ENCODE assay signal across 14 mouse cellular contexts in the genomic region with DNA sequence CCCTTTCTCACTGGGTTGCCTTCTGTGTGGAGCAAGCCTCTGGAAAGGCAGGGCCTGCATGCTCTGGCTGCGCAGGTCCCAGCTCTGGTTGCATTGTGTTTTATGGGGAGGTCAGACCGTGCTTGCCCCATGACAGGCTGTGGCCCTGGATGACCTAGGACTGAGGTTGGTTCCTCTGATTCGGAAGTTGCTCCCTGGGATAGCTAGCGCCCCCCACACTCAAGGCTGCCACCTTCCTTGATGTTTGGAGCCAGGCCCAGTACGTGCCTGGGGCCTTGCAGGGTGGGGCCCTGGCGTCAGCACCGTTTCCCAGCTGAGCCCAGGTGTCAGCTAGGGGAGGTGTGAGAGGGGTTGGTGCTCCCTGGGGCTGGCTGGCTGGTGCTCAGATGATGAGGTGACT. TPM values are rescaled to one million over a fixed set of nuclear protein-coding genes. Genes with fewer than 3 reads are reported as not detected.
DNase-seq lines count a peak whose midpoint lies in the region; ATAC-seq and TF ChIP-seq lines count a peak whose summit lies in the region.
"Had no signal": no experiment of that assay in that cellular context is flagged by ENCODE, and none has a peak within 500 bp of the region (broad histone marks: within the 10 kb centered on the region; RNA-seq: fewer than 3 reads in every experiment).

No protein-coding gene starts in this region.

- no peak overlapping the region for H3K4me3 ChIP-seq in heart, embryonic 10.5 days
- H3K4me3 ChIP-seq in lung, embryonic 14.5 days (ENCODE audit: low read depth, low read length): no peak overlapping the region
- H3K4me3 ChIP-seq in hindbrain, embryonic 15.5 days: no peak overlapping the region
- H3K4me3 ChIP-seq in midbrain, embryonic 15.5 days: no peak overlapping the region
- H3K4me3 ChIP-seq: myocyte had no signal

- peaks cover 83% of the 10 kb centered on the region for H3K4me1 ChIP-seq in heart, embryonic 10.5 days
- 0 out of 2 replicates have a peak, but pooled peaks cover 3% of the 10 kb centered on the region for H3K4me1 ChIP-seq in lung, embryonic 14.5 days (ENCODE audit: insufficient read depth)
- H3K4me1 ChIP-seq in hindbrain, embryonic 15.5 days (replicated peaks): peaks cover 56% of the 10 kb centered on the region
- peaks cover 57% of the 10 kb centered on the region for H3K4me1 ChIP-seq in midbrain, embryonic 15.5 days

- peak overlapping the region; percentile 33; the same call in 1 of the 2 replicates for H3K27ac ChIP-seq in heart, embryonic 10.5 days
- H3K27ac ChIP-seq in lung, embryonic 14.5 days (ENCODE audit: low read depth): no peak overlapping the region
- no peak overlapping the region for H3K27ac ChIP-seq in hindbrain, embryonic 15.5 days (replicated peaks)
- no peak overlapping the region for H3K27ac ChIP-seq in midbrain, embryonic 15.5 days

- 55% methylated on average over 7 of the region's 7 CpGs for WGBS in heart, embryonic 10.5 days
- WGBS in lung, embryonic 14.5 days: 46% methylated on average over 7 of the region's 7 CpGs
- 67% methylated on average over 7 of the region's 7 CpGs for WGBS in hindbrain, embryonic 15.5 days
- 68% methylated on average over 7 of the region's 7 CpGs for WGBS in midbrain, embryonic 15.5 days

- no peak for TF ChIP-seq CTCF in lung, embryonic 14.5 days (IDR thresholded peaks at IDR 0.05; ENCODE audit: low read depth)

- no peak overlapping the region for H3K9ac ChIP-seq in lung, embryonic 14.5 days
- H3K9ac ChIP-seq in hindbrain, embryonic 15.5 days: no peak overlapping the region
- no peak overlapping the region for H3K9ac ChIP-seq in midbrain, embryonic 15.5 days

- peaks cover 39% of the 10 kb centered on the region for H3K27me3 ChIP-seq in heart, embryonic 10.5 days (ENCODE audit: insufficient read depth, poor library complexity, severe bottlenecking)
- H3K27me3 ChIP-seq in lung, embryonic 14.5 days (ENCODE audit: insufficient read depth, low read length): peaks cover 20% of the 10 kb centered on the region
- H3K27me3 ChIP-seq in hindbrain, embryonic 15.5 days: peaks cover 28% of the 10 kb centered on the region
- H3K27me3 ChIP-seq in midbrain, embryonic 15.5 days (replicated peaks): 0 out of 2 replicates have a peak, but pooled peaks cover 4% of the 10 kb centered on the region

- no peak for ATAC-seq in lung, embryonic 14.5 days (ENCODE audit: insufficient read depth)
- no peak for ATAC-seq in hindbrain, embryonic 15.5 days (ENCODE audit: low FRiP score, low read depth)
- ATAC-seq in midbrain, embryonic 15.5 days (replicated peaks): no peak

- intact Hi-C loops in heart, postnatal 25 days (cut with DNase I): no loop called here

- no peak for DNase-seq in heart, embryonic 10.5 days (ENCODE audit: low spot score)
- no peak for DNase-seq in heart, postnatal 25 days (ENCODE audit: low spot score)
- no peak for DNase-seq in lung, embryonic 14.5 days
- DNase-seq in lung, postnatal 4 days: no peak
- DNase-seq in right cerebral cortex, postnatal 10 days (ENCODE audit: low spot score in 2 of 2): no peak
- DNase-seq in adrenal gland, adult 18-20 months (ENCODE audit: low spot score in 2 of 2): no peak
- DNase-seq: retina, postnatal 1 day; thymus, postnatal 36 days had no signal

- no peaks in the 10 kb centered on the region for H3K36me3 ChIP-seq in heart, embryonic 10.5 days
- no peaks in the 10 kb centered on the region for H3K36me3 ChIP-seq in lung, embryonic 14.5 days (ENCODE audit: insufficient read depth)
- no peaks in the 10 kb centered on the region for H3K36me3 ChIP-seq in hindbrain, embryonic 15.5 days
- H3K36me3 ChIP-seq in midbrain, embryonic 15.5 days (replicated peaks): no peaks in the 10 kb centered on the region

- H3K4me2 ChIP-seq in lung, embryonic 14.5 days: 0 out of 2 replicates have a peak overlapping the region, but pooled peaks have one; percentile 18
- peak overlapping the region; percentile 14; the same call in 1 of the 2 replicates for H3K4me2 ChIP-seq in hindbrain, embryonic 15.5 days
- H3K4me2 ChIP-seq in midbrain, embryonic 15.5 days: peak overlapping the region; percentile 82

- H3K9me3 ChIP-seq in heart, embryonic 10.5 days: no peaks in the 10 kb centered on the region
- H3K9me3 ChIP-seq in lung, embryonic 14.5 days (ENCODE audit: low read depth, low read length): no peaks in the 10 kb centered on the region
- H3K9me3 ChIP-seq in hindbrain, embryonic 15.5 days: no peaks in the 10 kb centered on the region
- no peaks in the 10 kb centered on the region for H3K9me3 ChIP-seq in midbrain, embryonic 15.5 days

RNA-seq across cellular contexts. Expression of a gene that starts 4.0 kb away (rescaled TPM):
- 1.0 and 2.1 TPM in 2 replicates for polyA plus RNA-seq in heart, embryonic 10.5 days (2016; fragmentation: Nextera tagmentation; extraction: Ambion mirVana)
- total RNA-seq in heart, postnatal 25 days (2021): 10 to 100 TPM; 14.3 to 16.6 TPM
- polyA plus RNA-seq in lung, embryonic 14.5 days (2014; fragmentation: Nextera tagmentation; extraction: Ambion mirVana): 2.2 and 2.3 TPM in 2 replicates
- 4.3 and 4.9 TPM in 2 replicates for polyA plus RNA-seq in hindbrain, embryonic 15.5 days (2015; fragmentation: Nextera tagmentation; extraction: Ambion mirVana)
- 7.2 and 8.6 TPM in 2 replicates for polyA plus RNA-seq in midbrain, embryonic 15.5 days (2015; fragmentation: Nextera tagmentation; extraction: Ambion mirVana)
- total RNA-seq in adrenal gland, adult 18-20 months (2021): 1 to 10 TPM; 6.9 to 7.1 TPM
- total RNA-seq: common myeloid progenitor, adult 5-6 weeks; hematopoietic stem cell, adult 5-6 weeks had no signal

RNA-seq across cellular contexts. Expression of a gene that starts 43.5 kb away (rescaled TPM):
- polyA plus RNA-seq in heart, embryonic 10.5 days (2016; fragmentation: Nextera tagmentation; extraction: Ambion mirVana): 1.5 and 1.7 TPM in 2 replicates
- total RNA-seq in heart, postnatal 25 days (2021): under 1 TPM; 0.25 to 0.47 TPM
- polyA plus RNA-seq in lung, embryonic 14.5 days (2014; fragmentation: Nextera tagmentation; extraction: Ambion mirVana): 1.6 TPM in 2 replicates
- 0.86 and 1.0 TPM in 2 replicates for polyA plus RNA-seq in hindbrain, embryonic 15.5 days (2015; fragmentation: Nextera tagmentation; extraction: Ambion mirVana)
- polyA plus RNA-seq in midbrain, embryonic 15.5 days (2015; fragmentation: Nextera tagmentation; extraction: Ambion mirVana): 1.1 and 1.3 TPM in 2 replicates
- 10 to 100 TPM; 32.9 to 41.5 TPM for total RNA-seq in adrenal gland, adult 18-20 months (2021)
- total RNA-seq: common myeloid progenitor, adult 5-6 weeks; hematopoietic stem cell, adult 5-6 weeks; MEL had no signal

Comparison
In these comparisons a context has a peak if more than half of its experiments do, and no peak if none do; other contexts are left out.
1. H3K4me2 ChIP-seq: peak in every context shown above with its lines; median percentile 82 in midbrain, embryonic 15.5 days; 18 in lung, embryonic 14.5 days; 14 in hindbrain, embryonic 15.5 days.